Mouse (Mus musculus) kidney, embryonic 16.5 days (tissue): ENCODE measurements around the gene Rangap1. TPM values are rescaled to one million over a fixed set of nuclear protein-coding genes. Genes with fewer than 3 reads are reported as not detected.
"Not testable (repeated sequence)": the region's sequence is repeated elsewhere in the genome, so short reads cannot be mapped to it uniquely, and the experiment has no call there.

Experiments used
- ATAC-seq: fragments of 200-750 bp; cut with Nextera tagmentation; 2 replicates; pipeline ENCODE4 v1.8.0; 2017; ENCODE audit warnings: moderate TSS enrichment; ENCODE audit not compliant: low FRiP score, low TSS enrichment
- H3K27ac ChIP-seq: fragments of 300-500 bp; sonication (generic); 2 replicates; pipeline ENCODE4 v1.5.1; 2014; ENCODE audit warnings: low read length
- H3K27me3 ChIP-seq: fragments of 300-500 bp; sonication (generic); 2 replicates; pipeline ENCODE4 v1.6.1; 2014; ENCODE audit warnings: low read length, control low read depth, mixed read lengths; ENCODE audit not compliant: insufficient read depth
- H3K36me3 ChIP-seq: fragments of 300-500 bp; sonication (generic); 2 replicates; pipeline ENCODE4 v1.6.1; 2014; ENCODE audit warnings: low read length, control low read depth, mixed read lengths; ENCODE audit not compliant: insufficient read depth
- H3K4me1 ChIP-seq: fragments of 300-500 bp; sonication (generic); 2 replicates; pipeline ENCODE4 v1.6.1; 2014; ENCODE audit warnings: low read length, control low read depth, mixed read lengths; ENCODE audit not compliant: insufficient read depth
- H3K4me2 ChIP-seq: fragments of 300-500 bp; sonication (generic); replicated peaks from 2 replicates; pipeline ENCODE4 v1.6.1; 2014; ENCODE audit warnings: low read depth, low read length
- H3K4me3 ChIP-seq: fragments of 300-500 bp; sonication (generic); 2 replicates; pipeline ENCODE4 v1.5.1; 2014; ENCODE audit warnings: mild to moderate bottlenecking, low read length
- H3K9ac ChIP-seq: fragments of 300-500 bp; sonication (generic); replicated peaks from 2 replicates; pipeline ENCODE4 v1.6.1; 2014; ENCODE audit warnings: low read length
- H3K9me3 ChIP-seq: fragments of 300-500 bp; sonication (generic); 2 replicates; pipeline ENCODE4 v1.6.1; 2016; ENCODE audit warnings: low read length, control low read depth
- WGBS: fragments of 180-500 bp; shearing (Covaris S2); extraction: QIAGEN DNeasy Blood & Tissue Kit; methylation state at CpG from one replicate; pipeline ENCODE4 v1.1.7; 2014; 5-methylcytosine and 5-hydroxymethylcytosine counted together
- polyA plus RNA-seq: library from polyadenylated mRNA; unstranded; fragments of >200 nt; fragmentation: Nextera tagmentation; extraction: Ambion mirVana; gene quantifications from 2 replicates; pipeline ENCODE4 v1.2.1, GENCODE M21; 2015

Rangap1 gene
- polyA plus RNA-seq, 1 experiment from 2014 or later, result 101 TPM

- Histone ChIP-seq H3K27ac (no peak overlapping the region), H3K4me1 (no peaks in the 10 kb centered on the region), H3K4me2 (no peak overlapping the region), H3K9ac (no peak overlapping the region), H3K36me3 (peaks cover 60% of the 10 kb centered on the region), H3K4me3 (no peak overlapping the region), H3K9me3 (no peaks in the 10 kb centered on the region), H3K27me3 (no peaks in the 10 kb centered on the region)
- 93% methylated on average over 5 of the region's 5 CpGs for WGBS
- no peak for ATAC-seq
Observed at GRCm38 (mm10) chr15:81722361-81722760, 23.0 kb downstream of the Rangap1 start.

- ATAC-seq, result no peak
- Histone ChIP-seq H3K27me3 (no peaks in the 10 kb centered on the region), H3K4me3 (no peak overlapping the region), H3K9ac (no peak overlapping the region), H3K36me3 (peaks cover 80% of the 10 kb centered on the region), H3K4me2 (no peak overlapping the region), H3K9me3 (no peaks in the 10 kb centered on the region), H3K4me1 (no peaks in the 10 kb centered on the region), H3K27ac (no peak overlapping the region)
- 85% methylated on average over 6 of the region's 6 CpGs for WGBS
Observed at GRCm38 (mm10) chr15:81719139-81719531, 26.2 kb downstream of the Rangap1 start.

- no peak for ATAC-seq
- WGBS, result 92% methylated on average over 9 of the region's 9 CpGs
- H3K4me2 ChIP-seq, result no peak overlapping the region
- H3K9ac ChIP-seq, result no peak overlapping the region
- no peak overlapping the region for H3K27ac ChIP-seq
- H3K4me3 ChIP-seq, result no peak overlapping the region
- no peaks in the 10 kb centered on the region for H3K9me3 ChIP-seq
- H3K27me3 ChIP-seq, result no peaks in the 10 kb centered on the region
- H3K36me3 ChIP-seq, result peaks cover 79% of the 10 kb centered on the region
- H3K4me1 ChIP-seq, result no peaks in the 10 kb centered on the region
Observed at GRCm38 (mm10) chr15:81718336-81719138, 26.8 kb downstream of the Rangap1 start.

- Histone ChIP-seq H3K27ac (no peak overlapping the region), H3K9me3 (no peaks in the 10 kb centered on the region), H3K4me1 (no peaks in the 10 kb centered on the region), H3K27me3 (no peaks in the 10 kb centered on the region), H3K9ac (no peak overlapping the region), H3K36me3 (peaks cover 81% of the 10 kb centered on the region), H3K4me3 (no peak overlapping the region), H3K4me2 (no peak overlapping the region)
- WGBS, result 74% methylated on average over 6 of the region's 6 CpGs
- ATAC-seq, result no peak
Observed at GRCm38 (mm10) chr15:81713742-81714141, 31.6 kb downstream of the Rangap1 start.

GRCm38 (mm10) chr15:81710801-81711200 lies 34.5 kb downstream of the Rangap1 start:
- 75% methylated on average over 4 of the region's 4 CpGs for WGBS
- Histone ChIP-seq H3K4me3 (no peak overlapping the region), H3K9ac (no peak overlapping the region), H3K4me1 (no peaks in the 10 kb centered on the region), H3K27ac (no peak overlapping the region), H3K27me3 (no peaks in the 10 kb centered on the region), H3K4me2 (no peak overlapping the region), H3K36me3 (peaks cover 74% of the 10 kb centered on the region), H3K9me3 (no peaks in the 10 kb centered on the region)
- ATAC-seq, result no peak

GRCm38 (mm10) chr15:81709686-81710085 lies 35.6 kb downstream of the Rangap1 start:
- Histone ChIP-seq H3K27me3 (no peaks in the 10 kb centered on the region), H3K4me1 (no peaks in the 10 kb centered on the region), H3K9ac (no peak overlapping the region), H3K4me3 (no peak overlapping the region), H3K9me3 (no peaks in the 10 kb centered on the region), H3K36me3 (peaks cover 77% of the 10 kb centered on the region), H3K4me2 (no peak overlapping the region), H3K27ac (no peak overlapping the region)
- WGBS, result 86% methylated on average over 1 of the region's 1 CpGs
- ATAC-seq, result no peak

- WGBS, result 94% methylated on average over 11 of the region's 11 CpGs
- Histone ChIP-seq H3K4me3 (no peak overlapping the region), H3K27ac (no peak overlapping the region), H3K4me2 (no peak overlapping the region), H3K36me3 (peaks cover 81% of the 10 kb centered on the region), H3K9me3 (no peaks in the 10 kb centered on the region), H3K4me1 (no peaks in the 10 kb centered on the region), H3K27me3 (no peaks in the 10 kb centered on the region), H3K9ac (no peak overlapping the region)
- no peak for ATAC-seq
Observed at GRCm38 (mm10) chr15:81708991-81709390, 36.3 kb downstream of the Rangap1 start.

- no peak overlapping the region for H3K4me3 ChIP-seq
- ATAC-seq, result no peak
- H3K9ac ChIP-seq, result no peak overlapping the region
- H3K9me3 ChIP-seq, result no peaks in the 10 kb centered on the region
- no peak overlapping the region for H3K4me2 ChIP-seq
- 80% methylated on average over 3 of the region's 3 CpGs for WGBS
- peaks cover 41% of the 10 kb centered on the region for H3K36me3 ChIP-seq
- no peaks in the 10 kb centered on the region for H3K4me1 ChIP-seq
- no peaks in the 10 kb centered on the region for H3K27me3 ChIP-seq
- H3K27ac ChIP-seq, result no peak overlapping the region
Observed at GRCm38 (mm10) chr15:81703094-81703489, 42.2 kb downstream of the Rangap1 start.

GRCm38 (mm10) chr15:81702306-81703093 lies 42.8 kb downstream of the Rangap1 start:
- no peaks in the 10 kb centered on the region for H3K4me1 ChIP-seq
- no peaks in the 10 kb centered on the region for H3K27me3 ChIP-seq
- no peak overlapping the region for H3K4me2 ChIP-seq
- no peaks in the 10 kb centered on the region for H3K9me3 ChIP-seq
- peaks cover 36% of the 10 kb centered on the region for H3K36me3 ChIP-seq
- no peak for ATAC-seq
- WGBS, result 88% methylated on average over 13 of the region's 13 CpGs
- H3K27ac ChIP-seq, result no peak overlapping the region; the same call in 1 of the 2 replicates
- no peak overlapping the region for H3K9ac ChIP-seq
- no peak overlapping the region for H3K4me3 ChIP-seq

GRCm38 (mm10) chr15:81701350-81701749 lies 44.0 kb downstream of the Rangap1 start:
- H3K4me2 ChIP-seq, H3K9me3 ChIP-seq, H3K4me1 ChIP-seq, H3K27me3 ChIP-seq, H3K9ac ChIP-seq, H3K27ac ChIP-seq, ATAC-seq, H3K4me3 ChIP-seq: not testable (repeated sequence)
- 84% methylated on average over 4 of the region's 4 CpGs for WGBS
- H3K36me3 ChIP-seq, result peaks cover 33% of the 10 kb centered on the region
